Mouse (Mus musculus) erythroblast, embryonic 14.5 days (primary cell): ENCODE data around the gene Fkbp5.

Experiments
- GATA1 ChIP-seq: IDR thresholded peaks from 2 replicates; pipeline ENCODE4 v1.6.1; 2012; ENCODE audit warnings: low read length, inconsistent platforms, mixed read lengths
- TAL1 ChIP-seq: IDR thresholded peaks from 3 replicates; pipeline ENCODE4 v1.6.1; 2012; ENCODE audit warnings: low read length, inconsistent platforms, mixed read lengths

DNA sequence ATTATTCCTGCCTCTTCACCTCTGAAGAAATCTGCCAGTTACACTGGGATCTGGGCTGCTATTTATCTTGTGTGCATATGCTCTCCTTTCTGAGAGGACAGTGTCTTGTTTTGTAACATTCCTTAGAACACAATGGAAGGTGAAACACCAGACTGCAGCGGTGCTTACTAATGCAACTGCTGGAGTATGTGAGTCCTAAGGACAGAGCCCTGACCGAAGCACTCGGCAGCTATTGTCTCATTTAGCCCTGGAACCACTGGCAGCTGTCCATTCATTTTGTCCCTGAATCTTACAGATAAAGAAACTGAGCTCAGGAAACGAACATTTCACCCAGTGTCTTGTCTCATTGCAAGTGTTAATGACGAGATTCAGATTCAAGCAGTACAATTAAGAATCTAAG is 44.6 kb downstream of the Fkbp5 start:
- TF ChIP-seq TAL1 (no peak), GATA1 (no peak)
